Mouse (Mus musculus) hindbrain, embryonic 14.5 days (tissue): ENCODE data around the gene Mb21d2. TPM values are rescaled to one million over a fixed set of nuclear protein-coding genes. Genes with fewer than 3 reads are reported as not detected.
A peak's percentile ranks its signal among the peaks of the same experiment; 100 is the strongest.

ENCODE experiments used
- ATAC-seq: fragments of 200-750 bp; cut with Nextera tagmentation; 2 replicates; pipeline ENCODE4 v1.8.0; 2017; ENCODE audit warnings: moderate number of reproducible peaks, mild to moderate bottlenecking, moderate TSS enrichment, moderate library complexity; ENCODE audit not compliant: low FRiP score
- DNase-seq: peaks from one replicate; pipeline ENCODE4 v3.0.0-alpha.2; 2015; ENCODE audit warnings: low spot score
- H3K27ac ChIP-seq: fragments of 300-500 bp; sonication (generic); 2 replicates; pipeline ENCODE4 v1.5.1; 2014; ENCODE audit warnings: mild to moderate bottlenecking, moderate library complexity
- H3K27me3 ChIP-seq: fragments of 300-500 bp; sonication (generic); 2 replicates; pipeline ENCODE4 v1.6.1; 2014; ENCODE audit warnings: mild to moderate bottlenecking, low read length, mixed read lengths; ENCODE audit not compliant: control insufficient read depth, insufficient read depth
- H3K36me3 ChIP-seq: fragments of 300-500 bp; sonication (generic); replicated peaks from 2 replicates; pipeline ENCODE4 v1.6.1; 2014; ENCODE audit not compliant: control insufficient read depth, insufficient read depth
- H3K4me1 ChIP-seq: fragments of 300-500 bp; sonication (generic); replicated peaks from 2 replicates; pipeline ENCODE4 v1.6.1; 2014; ENCODE audit warnings: antibody characterized with exemption, low read length, mixed read lengths; ENCODE audit not compliant: control insufficient read depth, insufficient read depth
- H3K4me2 ChIP-seq: fragments of 300-500 bp; sonication (generic); replicated peaks from 2 replicates; pipeline ENCODE4 v1.6.1; 2014; ENCODE audit warnings: mild to moderate bottlenecking, moderate library complexity
- H3K4me3 ChIP-seq: fragments of 300-500 bp; sonication (generic); replicated peaks from 2 replicates; pipeline ENCODE4 v1.5.1; 2014; ENCODE audit warnings: mild to moderate bottlenecking, low read length
- H3K9ac ChIP-seq: fragments of 300-500 bp; sonication (generic); 2 replicates; pipeline ENCODE4 v1.6.1; 2014
- H3K9me3 ChIP-seq: fragments of 300-500 bp; sonication (generic); 2 replicates; pipeline ENCODE4 v1.6.1; 2016; ENCODE audit warnings: low read length; ENCODE audit not compliant: control insufficient read depth
- WGBS: fragments of 180-500 bp; shearing (Covaris S2); extraction: QIAGEN DNeasy Blood & Tissue Kit; methylation state at CpG from one replicate; pipeline ENCODE4 v1.1.7; 2014; 5-methylcytosine and 5-hydroxymethylcytosine counted together
- polyA plus RNA-seq: library from polyadenylated mRNA; unstranded; fragments of >200 nt; fragmentation: Nextera tagmentation; extraction: Ambion mirVana; gene quantifications from 2 replicates; pipeline ENCODE4 v1.2.1, GENCODE M21; 2014

The Mb21d2 gene
- polyA plus RNA-seq, 1 experiment from 2014 or later, result 19.5 TPM

DNA sequence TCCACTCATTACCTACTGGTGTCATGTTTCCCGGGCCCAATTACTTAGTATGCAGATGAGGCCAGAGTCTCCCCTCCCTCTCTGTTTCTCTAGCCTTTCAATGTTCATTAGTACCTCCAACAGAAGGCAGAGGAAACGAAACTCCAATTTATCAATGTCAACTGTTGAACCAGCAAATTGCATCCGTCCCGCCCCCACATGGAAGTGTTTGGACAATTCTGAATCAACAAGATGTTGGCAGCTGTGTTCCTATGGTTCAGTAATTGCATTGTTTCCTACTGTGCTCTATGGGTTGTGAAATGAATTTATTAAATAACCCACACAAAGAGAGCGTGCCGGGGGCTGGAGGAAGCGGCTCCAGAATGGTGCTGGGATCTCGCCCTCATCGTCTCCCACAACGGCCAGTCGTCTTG lies 78.1 kb downstream of the Mb21d2 start:
- peak overlapping the region; percentile 35 for H3K4me2 ChIP-seq
- H3K36me3 ChIP-seq, result no peaks in the 10 kb centered on the region
- peaks cover 28% of the 10 kb centered on the region for H3K4me1 ChIP-seq
- H3K4me3 ChIP-seq, result no peak overlapping the region
- WGBS, result 8% methylated on average over 11 of the region's 11 CpGs
- H3K27ac ChIP-seq, result peak overlapping the region; percentile 43
- no peaks in the 10 kb centered on the region for H3K9me3 ChIP-seq
- H3K27me3 ChIP-seq, result peaks cover 5% of the 10 kb centered on the region; the same call in 1 of the 2 replicates
- ATAC-seq (peak; percentile 92), DNase-seq (peak; percentile 88)
- H3K9ac ChIP-seq, result no peak overlapping the region

DNA sequence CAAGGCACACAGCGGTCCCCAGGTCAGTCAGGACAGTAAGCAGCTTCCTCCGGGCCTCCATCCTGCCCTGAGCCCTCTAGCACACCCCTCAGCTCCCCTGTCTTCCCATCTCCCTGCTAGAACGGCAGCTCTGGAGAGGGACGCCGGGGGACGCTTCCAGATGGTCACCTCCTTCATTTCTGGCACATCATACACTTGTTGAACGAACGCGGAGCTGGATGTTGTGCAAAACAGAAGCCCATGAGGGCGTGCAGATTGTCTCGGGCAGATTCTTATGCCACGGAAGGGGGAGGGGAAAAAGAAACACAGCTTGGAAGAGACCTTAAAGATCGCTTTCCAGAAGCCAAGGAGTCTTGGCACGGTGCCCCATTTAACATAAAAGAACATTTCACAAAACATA lies 78.6 kb downstream of the Mb21d2 start:
- H3K36me3 ChIP-seq, result no peaks in the 10 kb centered on the region
- peaks cover 28% of the 10 kb centered on the region for H3K4me1 ChIP-seq
- 28% methylated on average over 14 of the region's 14 CpGs for WGBS
- peak; percentile 67 for ATAC-seq
- H3K9me3 ChIP-seq, result no peaks in the 10 kb centered on the region
- peak overlapping the region; percentile 35 for H3K4me2 ChIP-seq
- no peak overlapping the region for H3K27ac ChIP-seq
- no peak overlapping the region for H3K9ac ChIP-seq
- no peak overlapping the region for H3K4me3 ChIP-seq
- DNase-seq, result peak; percentile 60
- peaks cover 5% of the 10 kb centered on the region; the same call in 1 of the 2 replicates for H3K27me3 ChIP-seq

DNA sequence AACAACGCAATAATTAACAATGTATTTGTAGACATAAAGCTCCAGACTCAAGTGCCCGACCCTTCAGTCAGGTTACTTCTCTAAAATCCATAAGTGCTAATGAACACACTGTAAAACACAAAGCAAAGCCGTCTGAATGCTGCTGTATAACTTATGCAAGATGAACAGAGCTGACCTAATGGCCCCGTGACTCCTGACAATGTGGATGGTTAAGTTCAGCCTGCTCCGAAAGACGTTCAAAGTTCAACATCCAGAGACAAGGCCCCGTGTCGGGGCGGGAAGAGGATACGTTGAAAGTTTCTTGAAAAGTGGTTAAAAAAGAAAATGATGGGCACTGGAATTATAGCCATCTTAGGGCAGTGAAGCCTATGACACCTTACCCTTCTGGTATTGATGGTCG lies 83.3 kb downstream of the Mb21d2 start:
- Histone ChIP-seq H3K4me3 (no peak overlapping the region), H3K4me2 (no peak overlapping the region), H3K27me3 (no peaks in the 10 kb centered on the region; the same call in 1 of the 2 replicates), H3K4me1 (peaks cover 13% of the 10 kb centered on the region), H3K27ac (no peak overlapping the region), H3K9ac (no peak overlapping the region), H3K36me3 (no peaks in the 10 kb centered on the region), H3K9me3 (no peaks in the 10 kb centered on the region)
- ATAC-seq, result no peak
- DNase-seq, result no peak
- WGBS, result 86% methylated on average over 11 of the region's 11 CpGs

DNA sequence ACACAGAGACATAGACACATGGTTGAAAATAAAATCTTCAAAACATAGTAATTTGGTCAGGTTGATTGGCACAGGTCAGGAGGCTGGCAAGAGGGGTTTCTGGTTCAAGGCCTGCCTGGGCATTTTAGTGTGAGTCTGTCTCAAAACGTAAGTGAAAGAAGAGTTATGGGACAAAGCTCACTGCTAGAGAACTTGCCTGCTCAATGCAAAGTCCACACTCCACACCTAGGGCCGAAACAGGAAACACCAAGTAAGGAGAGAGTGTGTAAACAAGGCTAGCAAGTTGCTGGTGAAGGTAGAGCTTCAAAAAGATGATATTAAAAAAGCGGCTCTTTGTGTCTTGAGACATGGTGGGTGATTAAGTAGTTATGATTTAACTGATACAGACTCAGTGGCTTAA lies 84.1 kb downstream of the Mb21d2 start:
- Histone ChIP-seq H3K4me1 (peaks cover 12% of the 10 kb centered on the region), H3K27ac (no peak overlapping the region), H3K27me3 (no peaks in the 10 kb centered on the region; the same call in 1 of the 2 replicates), H3K36me3 (no peaks in the 10 kb centered on the region), H3K4me3 (no peak overlapping the region), H3K4me2 (no peak overlapping the region), H3K9me3 (no peaks in the 10 kb centered on the region), H3K9ac (no peak overlapping the region)
- no peak for ATAC-seq
- DNase-seq, result no peak
- WGBS, result 95% methylated on average over 3 of the region's 3 CpGs

DNA sequence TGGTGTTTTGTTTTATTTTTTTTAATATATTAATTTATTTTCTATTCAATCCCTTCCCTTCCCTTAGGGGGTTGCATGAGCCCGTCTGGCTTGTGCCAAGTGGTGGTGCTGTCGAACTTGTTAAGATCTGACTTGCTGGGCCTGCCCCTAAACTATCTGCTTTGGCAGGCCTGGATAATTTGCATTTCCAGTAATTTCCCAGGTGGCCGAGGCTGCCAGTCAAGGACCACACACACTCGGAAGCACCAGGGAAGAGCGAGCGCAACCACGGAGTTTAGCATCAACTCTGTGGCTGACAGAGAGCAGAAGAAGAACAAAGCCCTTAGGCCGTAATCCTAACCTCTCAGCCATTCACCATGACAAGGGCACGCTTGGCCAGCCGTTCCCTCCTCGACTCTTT lies 88.4 kb downstream of the Mb21d2 start:
- WGBS, result 2% methylated on average over 11 of the region's 11 CpGs
- peak; percentile 59; the same call in 1 of the 2 replicates for ATAC-seq
- Histone ChIP-seq H3K27ac (0 out of 2 replicates have a peak overlapping the region, but pooled peaks have one; percentile 47), H3K9me3 (no peaks in the 10 kb centered on the region), H3K4me2 (0 out of 2 replicates have a peak overlapping the region, but pooled peaks have one; percentile 19), H3K9ac (peak overlapping the region; percentile 16; the same call in 1 of the 2 replicates), H3K27me3 (no peaks in the 10 kb centered on the region), H3K4me1 (peaks cover 8% of the 10 kb centered on the region), H3K36me3 (no peaks in the 10 kb centered on the region), H3K4me3 (no peak overlapping the region)
- peak; percentile 72 for DNase-seq

DNA sequence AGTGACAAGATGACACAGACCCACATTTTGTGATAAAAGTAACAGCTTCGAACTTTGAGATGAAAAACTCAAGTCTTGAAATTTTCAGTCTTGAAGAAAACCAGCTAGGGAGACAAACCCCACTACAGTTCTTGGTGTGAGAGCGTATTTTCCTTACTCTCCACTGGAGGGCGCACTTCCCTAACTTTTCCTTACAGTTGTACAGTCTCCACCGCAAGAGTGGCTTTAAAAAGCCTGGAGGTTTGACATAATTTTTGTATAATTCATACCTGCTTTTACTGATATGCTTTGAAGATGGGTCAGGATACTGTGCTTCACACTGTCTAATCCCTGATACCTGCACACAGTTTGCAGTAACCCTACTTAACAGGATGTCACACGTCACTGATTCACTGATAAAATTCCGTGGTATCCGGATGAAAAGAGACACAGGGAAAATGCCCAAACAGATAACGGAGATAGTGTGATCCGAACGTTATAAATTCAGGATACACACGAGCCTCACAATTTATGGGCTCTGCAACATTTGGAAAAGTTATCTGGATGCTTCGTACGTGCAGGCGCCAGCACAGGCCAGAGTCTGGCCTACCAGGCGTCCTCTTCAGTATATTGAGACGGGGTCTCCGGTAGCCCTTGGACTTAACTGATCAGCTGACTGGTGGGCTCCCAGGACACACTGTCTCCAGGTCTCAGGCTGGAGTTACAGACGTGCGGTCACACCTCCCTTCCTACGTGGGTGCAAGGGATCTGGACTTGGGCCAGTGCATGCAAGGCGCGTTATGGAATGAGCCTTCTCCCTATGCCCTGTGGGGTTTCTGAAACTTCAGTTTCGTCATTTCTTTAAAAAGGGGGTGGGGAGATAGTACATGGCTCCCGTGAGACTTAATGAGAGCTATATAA lies 89.1 kb downstream of the Mb21d2 start:
- Histone ChIP-seq H3K27ac (no peak overlapping the region), H3K4me3 (no peak overlapping the region), H3K36me3 (no peaks in the 10 kb centered on the region), H3K4me1 (peaks cover 8% of the 10 kb centered on the region), H3K27me3 (no peaks in the 10 kb centered on the region), H3K4me2 (no peak overlapping the region), H3K9me3 (no peaks in the 10 kb centered on the region), H3K9ac (no peak overlapping the region)
- ATAC-seq, result peak; percentile 50; the same call in 1 of the 2 replicates
- DNase-seq, result peak; percentile 91
- 55% methylated on average over 24 of the region's 24 CpGs for WGBS

DNA sequence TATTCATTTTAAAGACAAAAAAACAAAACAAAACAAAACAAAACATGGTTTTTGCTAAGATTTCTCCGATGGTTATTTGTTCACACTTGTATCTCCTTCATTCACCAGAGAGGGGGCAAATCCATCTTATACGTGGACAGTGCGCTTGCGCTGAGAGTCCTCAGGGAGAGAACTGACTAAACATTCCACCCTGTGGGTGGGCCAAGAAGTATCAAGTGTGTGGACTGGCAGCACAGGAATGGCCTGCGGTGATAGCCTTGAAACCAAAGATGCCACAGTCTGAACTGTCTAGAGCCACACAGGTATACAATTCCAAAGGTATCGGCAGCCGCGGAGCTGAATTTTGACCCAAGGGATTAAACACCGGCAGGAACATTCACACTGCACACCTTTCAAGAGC lies 89.9 kb downstream of the Mb21d2 start:
- Histone ChIP-seq H3K4me3 (no peak overlapping the region), H3K4me2 (no peak overlapping the region), H3K4me1 (peaks cover 8% of the 10 kb centered on the region), H3K27ac (no peak overlapping the region), H3K36me3 (no peaks in the 10 kb centered on the region), H3K9ac (no peak overlapping the region), H3K9me3 (no peaks in the 10 kb centered on the region), H3K27me3 (no peaks in the 10 kb centered on the region)
- no peak for DNase-seq
- WGBS, result 86% methylated on average over 9 of the region's 9 CpGs
- no peak for ATAC-seq

DNA sequence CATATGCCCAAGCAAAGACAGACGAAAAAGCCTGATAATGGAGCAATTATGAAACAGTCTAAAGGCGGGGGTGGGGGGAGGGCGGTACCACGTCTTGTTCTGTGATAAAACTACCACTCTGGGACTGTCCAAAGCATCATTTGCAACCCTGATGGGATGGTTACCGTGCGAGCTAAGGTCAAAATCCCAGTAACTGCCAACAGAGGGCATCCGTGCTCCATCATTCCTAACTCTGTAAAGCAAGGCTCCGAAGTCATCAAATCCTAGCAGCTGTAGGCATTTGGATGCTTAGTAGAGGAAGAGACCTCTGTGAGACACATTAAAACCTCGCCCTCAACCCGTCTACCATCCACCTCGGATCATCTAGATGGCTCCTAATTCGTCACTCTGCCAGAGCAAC lies 91.5 kb downstream of the Mb21d2 start:
- peak; percentile 87 for DNase-seq
- H3K27ac ChIP-seq, result no peak overlapping the region
- ATAC-seq, result no peak; the same call in 1 of the 2 replicates
- H3K4me2 ChIP-seq, result no peak overlapping the region
- H3K4me1 ChIP-seq, result peaks cover 8% of the 10 kb centered on the region
- no peak overlapping the region for H3K9ac ChIP-seq
- 18% methylated on average over 12 of the region's 12 CpGs for WGBS
- no peaks in the 10 kb centered on the region for H3K36me3 ChIP-seq
- no peak overlapping the region for H3K4me3 ChIP-seq
- no peaks in the 10 kb centered on the region for H3K27me3 ChIP-seq
- H3K9me3 ChIP-seq, result no peaks in the 10 kb centered on the region

DNA sequence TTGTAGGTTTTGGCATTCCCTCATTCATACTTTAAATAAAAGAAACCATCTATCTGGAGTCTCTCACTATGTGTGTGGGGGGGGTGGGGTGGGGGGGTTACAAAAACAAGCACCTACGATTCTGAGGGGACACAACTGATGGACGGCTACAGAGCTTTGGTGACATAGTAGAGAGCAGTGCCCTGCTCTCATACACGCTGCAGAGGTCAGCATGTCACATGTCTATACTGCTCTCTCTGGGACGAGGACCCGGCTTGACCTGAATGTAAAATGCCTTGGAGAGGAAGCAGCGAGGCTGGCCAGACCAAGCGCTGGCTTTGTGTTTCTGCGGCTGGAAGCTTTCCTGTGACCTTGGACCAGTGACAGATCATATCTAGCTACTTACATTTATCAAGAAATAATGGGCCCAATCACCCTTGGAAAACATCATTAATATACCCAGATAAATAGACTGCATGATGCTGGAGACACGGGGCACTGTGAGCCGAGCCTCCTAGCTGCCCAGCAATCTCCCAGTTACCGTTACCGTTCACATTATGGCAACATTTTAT lies 97.3 kb downstream of the Mb21d2 start:
- WGBS, result 35% methylated on average over 12 of the region's 12 CpGs
- H3K36me3 ChIP-seq, result peaks cover 12% of the 10 kb centered on the region

More for the DNA sequence above, 97.3 kb downstream of the Mb21d2 start:
- Histone ChIP-seq H3K9me3 (no peaks in the 10 kb centered on the region), H3K4me1 (peaks cover 8% of the 10 kb centered on the region; the same call in 1 of the 2 replicates), H3K4me3 (no peak overlapping the region), H3K9ac (no peak overlapping the region), H3K27me3 (no peaks in the 10 kb centered on the region), H3K27ac (no peak overlapping the region), H3K4me2 (no peak overlapping the region)
- no peak for ATAC-seq
- DNase-seq, result no peak
